Mouse (Mus musculus) embryonic facial prominence, embryonic 13.5 days (tissue): ENCODE data around the gene Dmrtc2. TPM values are rescaled to one million over a fixed set of nuclear protein-coding genes. Genes with fewer than 3 reads are reported as not detected.
"Not testable (repeated sequence)": the region's sequence is repeated elsewhere in the genome, so short reads cannot be mapped to it uniquely, and the experiment has no call there.

Experiments
- ATAC-seq: fragments of 200-750 bp; cut with Nextera tagmentation; 2 replicates; pipeline ENCODE4 v1.8.0; 2017; ENCODE audit warnings: low read depth; ENCODE audit not compliant: insufficient number of reproducible peaks, insufficient read depth, low FRiP score, low TSS enrichment
- H3K27ac ChIP-seq: fragments of 300-500 bp; sonication (generic); 2 replicates; pipeline ENCODE4 v1.5.1; 2015; ENCODE audit warnings: moderate library complexity, mild to moderate bottlenecking, inconsistent platforms
- H3K27me3 ChIP-seq: fragments of 300-500 bp; sonication (generic); 2 replicates; pipeline ENCODE4 v1.6.1; 2015; ENCODE audit warnings: mild to moderate bottlenecking, inconsistent platforms
- H3K36me3 ChIP-seq: fragments of 300-500 bp; sonication (generic); 2 replicates; pipeline ENCODE4 v1.6.1; 2015; ENCODE audit warnings: mild to moderate bottlenecking, inconsistent platforms
- H3K4me1 ChIP-seq: fragments of 300-500 bp; sonication (generic); 2 replicates; pipeline ENCODE4 v1.6.1; 2015; ENCODE audit warnings: inconsistent platforms
- H3K4me2 ChIP-seq: fragments of 300-500 bp; sonication (generic); 2 replicates; pipeline ENCODE4 v1.6.1; 2015; ENCODE audit warnings: moderate library complexity, mild to moderate bottlenecking, inconsistent platforms
- H3K4me3 ChIP-seq: fragments of 300-500 bp; sonication (generic); 2 replicates; pipeline ENCODE4 v1.5.1; 2015; ENCODE audit warnings: mild to moderate bottlenecking, inconsistent platforms
- H3K9ac ChIP-seq: fragments of 300-500 bp; sonication (generic); 2 replicates; pipeline ENCODE4 v1.6.1; 2015; ENCODE audit warnings: mild to moderate bottlenecking, inconsistent platforms
- H3K9me3 ChIP-seq: fragments of 300-500 bp; sonication (generic); 2 replicates; pipeline ENCODE4 v1.6.1; 2016; ENCODE audit warnings: inconsistent platforms
- WGBS: fragments of 180-500 bp; shearing (Covaris S2); methylation state at CpG from one replicate; pipeline ENCODE4 v1.1.7; 2015; ENCODE audit warnings: mixed read lengths; 5-methylcytosine and 5-hydroxymethylcytosine counted together
- polyA plus RNA-seq: library from polyadenylated mRNA; unstranded; fragments of >200 nt; fragmentation: Nextera tagmentation; extraction: Ambion mirVana; gene quantifications from 2 replicates; pipeline ENCODE4 v1.2.1, GENCODE M21; 2015

Dmrtc2 gene
- polyA plus RNA-seq = not detected in 2 replicates

DNA sequence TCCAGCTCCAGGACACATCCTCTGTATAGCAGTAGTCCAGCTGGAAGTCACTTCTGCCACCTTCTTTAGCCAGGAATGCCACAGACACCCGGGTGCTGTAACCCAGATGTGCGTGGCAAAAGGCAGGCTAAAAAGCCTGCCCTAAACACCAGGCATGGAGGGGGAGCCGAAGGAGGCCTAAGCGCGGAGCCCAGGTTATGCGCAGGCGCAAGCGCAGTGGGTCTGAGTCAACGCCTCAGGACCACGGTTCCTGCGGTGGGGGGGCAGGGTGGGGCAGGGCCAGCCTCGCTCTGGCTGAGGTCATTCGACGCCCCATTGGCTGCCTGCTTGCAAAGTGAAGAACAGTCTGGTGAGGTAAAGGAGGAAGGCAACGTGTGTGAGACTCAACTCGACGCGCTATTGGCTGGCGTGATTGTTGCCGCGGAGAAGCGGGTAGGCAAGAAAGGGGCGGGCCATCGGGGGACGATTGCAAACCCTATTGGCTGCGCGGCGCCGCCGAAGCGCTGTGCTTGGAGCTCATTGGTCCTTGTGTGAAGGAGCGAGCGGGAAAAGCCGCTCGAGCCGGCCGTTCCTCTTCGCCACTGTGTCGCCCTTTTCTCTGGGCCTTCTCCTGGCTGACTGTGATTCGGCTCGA is at the start of gene Dmrtc2, which contains the start of gene Lypd4:
Gene Dmrtc2, plus strand, starts transcription at position 526 of the 634 bp plus-strand sequence.
Gene Lypd4, minus strand, starts transcription at position 410 of the 634 bp plus-strand sequence.
- no peaks in the 10 kb centered on the region for H3K4me1 ChIP-seq
- no peak within 1 kb of the TSS for H3K4me3 ChIP-seq
- H3K4me2 ChIP-seq = no peak within 1 kb of the TSS
- no peak within 1 kb of the TSS for H3K9ac ChIP-seq
- H3K27ac ChIP-seq = no peak within 1 kb of the TSS
- H3K27me3 ChIP-seq = 0 out of 2 replicates have a peak, but pooled peaks cover 4% of the 10 kb centered on the region
- WGBS = 55% methylated on average over 41 of the region's 41 CpGs
- no peaks in the 10 kb centered on the region for H3K36me3 ChIP-seq
- no peaks in the 10 kb centered on the region for H3K9me3 ChIP-seq
- ATAC-seq = no peak

DNA sequence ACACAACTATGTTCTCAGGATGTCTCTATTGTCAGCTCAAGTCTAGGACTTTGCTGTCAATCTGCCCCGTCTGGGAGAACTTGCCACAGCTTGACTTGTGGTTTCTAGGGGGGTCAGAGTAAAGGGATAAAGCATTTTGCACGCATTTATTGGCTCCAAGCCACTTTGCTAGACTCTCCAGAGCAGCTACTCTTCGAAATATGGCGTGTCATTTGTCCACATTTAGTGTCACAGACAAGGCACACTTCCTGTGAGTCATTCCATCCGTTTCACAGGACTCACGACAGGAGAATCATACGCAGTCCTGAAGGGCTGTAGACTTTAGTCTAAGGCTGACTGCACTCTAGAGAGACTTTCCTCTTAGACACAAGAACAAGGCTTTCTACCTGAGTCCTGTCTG is 45.4 kb upstream of the Dmrtc2 start:
- H3K9ac ChIP-seq = no peak overlapping the region
- no peak overlapping the region for H3K27ac ChIP-seq
- no peak for ATAC-seq
- 58% methylated on average over 7 of the region's 7 CpGs for WGBS
- H3K4me1 ChIP-seq = no peaks in the 10 kb centered on the region
- H3K9me3 ChIP-seq = no peaks in the 10 kb centered on the region
- no peak overlapping the region for H3K4me2 ChIP-seq
- no peaks in the 10 kb centered on the region for H3K27me3 ChIP-seq
- H3K4me3 ChIP-seq = no peak overlapping the region
- no peaks in the 10 kb centered on the region for H3K36me3 ChIP-seq

DNA sequence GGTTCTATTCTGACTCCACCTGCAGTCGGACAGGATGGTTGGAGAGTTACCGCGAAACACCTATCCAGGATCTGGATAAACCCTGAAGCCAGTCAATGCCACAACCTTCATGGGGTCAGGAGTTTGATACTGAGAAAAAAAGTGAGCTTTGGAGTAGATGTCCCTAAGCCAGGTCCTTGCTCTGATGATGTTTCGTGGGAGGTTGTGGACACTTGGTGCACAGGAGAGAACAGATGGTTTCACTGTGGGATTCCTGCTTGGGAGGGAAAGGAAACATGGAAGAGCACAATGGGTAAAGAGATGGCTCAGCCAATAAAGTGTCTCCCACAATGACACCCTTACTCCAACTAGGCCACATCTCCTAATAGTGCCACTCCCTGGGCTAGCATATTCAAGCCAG is 42.7 kb upstream of the Dmrtc2 start:
- ATAC-seq = no peak

DNA sequence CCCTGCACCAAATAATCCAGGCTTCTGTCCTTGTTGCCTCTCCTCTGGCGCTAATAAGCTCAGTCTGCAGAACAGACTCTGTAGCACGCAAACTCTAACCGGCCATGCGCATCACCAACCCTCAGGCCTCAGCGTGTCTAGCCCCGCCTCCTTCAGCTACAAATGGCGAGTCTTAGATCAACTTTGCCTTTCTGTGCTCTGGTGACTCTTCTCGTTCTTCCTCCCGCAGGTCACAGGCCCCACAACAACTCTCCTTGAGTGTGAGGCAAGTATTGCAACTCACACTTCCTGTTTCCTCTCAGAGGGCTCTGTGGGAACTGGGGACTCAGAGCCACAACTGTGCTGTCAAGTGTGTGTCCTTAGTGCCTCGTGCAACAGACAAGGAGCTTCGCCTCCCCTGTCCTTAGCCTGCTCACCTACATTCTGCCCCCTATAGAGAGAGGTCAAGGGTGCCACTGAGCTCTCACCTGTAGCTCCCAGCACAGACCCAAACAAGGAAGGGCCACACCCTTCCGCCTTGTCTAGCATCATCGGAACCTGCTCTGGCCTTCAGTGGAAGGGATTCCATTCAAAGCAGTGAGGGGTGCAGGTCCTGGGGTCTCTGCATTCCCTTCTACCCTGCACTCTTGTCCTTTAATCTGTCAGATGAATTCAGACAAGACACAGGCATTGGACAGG is 31.0 kb upstream of the Dmrtc2 start:
- not testable (repeated sequence) for H3K27me3 ChIP-seq, ATAC-seq, H3K9ac ChIP-seq, H3K9me3 ChIP-seq, H3K4me3 ChIP-seq, H3K4me1 ChIP-seq, H3K27ac ChIP-seq, H3K36me3 ChIP-seq, H3K4me2 ChIP-seq
- WGBS = 51% methylated on average over 13 of the region's 13 CpGs

More for the DNA sequence above, 42.7 kb upstream of the Dmrtc2 start:
- WGBS = 89% methylated on average over 4 of the region's 4 CpGs
- Histone ChIP-seq H3K4me2 (no peak overlapping the region), H3K4me3 (no peak overlapping the region), H3K27ac (no peak overlapping the region), H3K27me3 (no peaks in the 10 kb centered on the region), H3K4me1 (no peaks in the 10 kb centered on the region), H3K9me3 (0 out of 2 replicates have a peak, but pooled peaks cover 2% of the 10 kb centered on the region), H3K9ac (no peak overlapping the region), H3K36me3 (no peaks in the 10 kb centered on the region)

DNA sequence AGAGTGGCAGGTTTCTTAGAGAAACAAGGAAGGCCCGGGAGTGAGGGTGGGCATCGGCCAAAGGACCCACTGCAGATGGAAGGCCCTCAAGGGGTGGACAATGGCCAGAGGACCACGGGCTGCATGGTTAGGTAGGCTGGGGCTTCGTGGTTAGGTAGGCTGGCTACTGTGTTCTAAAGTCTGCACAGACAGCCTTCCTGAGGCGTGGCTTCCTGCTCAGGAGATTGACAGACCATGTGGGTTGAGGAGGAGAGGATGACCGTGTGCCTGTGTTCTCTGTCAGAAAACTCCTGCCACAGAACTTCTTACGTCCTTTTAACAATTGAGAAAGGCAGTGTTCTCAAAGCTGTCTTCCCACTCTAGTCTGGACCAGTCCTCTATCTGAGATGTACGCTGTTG is 30.4 kb upstream of the Dmrtc2 start:
- Histone ChIP-seq H3K4me3 (no peak overlapping the region), H3K4me2 (no peak overlapping the region), H3K36me3 (no peaks in the 10 kb centered on the region), H3K27me3 (no peaks in the 10 kb centered on the region), H3K4me1 (peaks cover 5% of the 10 kb centered on the region; the same call in 1 of the 2 replicates), H3K9me3 (no peaks in the 10 kb centered on the region), H3K9ac (no peak overlapping the region), H3K27ac (no peak overlapping the region)
- 68% methylated on average over 8 of the region's 8 CpGs for WGBS
- ATAC-seq = no peak

DNA sequence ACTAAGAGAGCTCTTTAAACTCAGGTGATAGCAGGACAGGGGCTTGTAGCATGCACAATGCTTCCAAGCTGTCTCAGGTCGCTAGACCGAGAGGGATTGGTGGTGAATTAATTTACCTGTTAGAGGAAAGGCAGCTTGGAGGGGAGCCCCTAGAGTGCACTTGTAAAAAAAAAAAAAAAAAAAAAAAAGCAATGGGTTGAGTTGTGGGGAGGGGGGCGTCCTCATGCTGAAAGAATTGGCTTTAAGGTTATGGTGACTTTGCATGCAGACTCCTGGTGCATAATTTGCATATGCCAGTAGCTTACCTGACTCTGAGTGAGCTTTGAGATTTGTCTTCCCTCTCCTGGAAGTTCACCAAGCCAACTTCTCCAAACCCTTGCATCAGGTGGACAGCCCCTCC is 29.5 kb upstream of the Dmrtc2 start:
- H3K4me3 ChIP-seq = no peak overlapping the region
- H3K4me1 ChIP-seq = peaks cover 5% of the 10 kb centered on the region; the same call in 1 of the 2 replicates
- no peaks in the 10 kb centered on the region for H3K27me3 ChIP-seq
- no peaks in the 10 kb centered on the region for H3K36me3 ChIP-seq
- H3K27ac ChIP-seq = no peak overlapping the region
- no peak for ATAC-seq
- H3K9me3 ChIP-seq = no peaks in the 10 kb centered on the region
- H3K4me2 ChIP-seq = no peak overlapping the region
- WGBS = 47% methylated on average over 3 of the region's 3 CpGs
- no peak overlapping the region for H3K9ac ChIP-seq

DNA sequence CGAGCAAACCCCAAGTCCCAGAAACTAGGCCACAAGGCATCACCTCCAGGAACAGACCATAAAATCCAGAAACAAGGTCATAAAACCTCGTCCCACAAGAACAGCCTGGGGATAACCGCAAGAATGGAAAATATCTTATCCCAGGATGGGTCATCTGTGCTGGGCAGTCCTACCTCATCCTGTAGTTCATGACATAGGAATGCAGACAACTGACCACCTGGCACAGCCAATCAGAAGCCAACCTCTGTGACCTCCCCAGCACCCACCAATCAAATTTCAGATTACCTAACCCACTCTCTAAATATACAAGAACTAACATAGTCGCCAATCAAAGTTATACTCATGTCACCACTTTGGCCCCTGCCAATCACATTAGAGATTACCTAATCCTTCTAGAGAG is 28.8 kb upstream of the Dmrtc2 start:
- no peak for ATAC-seq
- Histone ChIP-seq H3K36me3 (no peaks in the 10 kb centered on the region), H3K27me3 (no peaks in the 10 kb centered on the region), H3K9ac (no peak overlapping the region), H3K27ac (no peak overlapping the region), H3K9me3 (no peaks in the 10 kb centered on the region), H3K4me2 (no peak overlapping the region), H3K4me3 (no peak overlapping the region), H3K4me1 (peaks cover 5% of the 10 kb centered on the region; the same call in 1 of the 2 replicates)
- WGBS = 86% methylated on average over 4 of the region's 4 CpGs

DNA sequence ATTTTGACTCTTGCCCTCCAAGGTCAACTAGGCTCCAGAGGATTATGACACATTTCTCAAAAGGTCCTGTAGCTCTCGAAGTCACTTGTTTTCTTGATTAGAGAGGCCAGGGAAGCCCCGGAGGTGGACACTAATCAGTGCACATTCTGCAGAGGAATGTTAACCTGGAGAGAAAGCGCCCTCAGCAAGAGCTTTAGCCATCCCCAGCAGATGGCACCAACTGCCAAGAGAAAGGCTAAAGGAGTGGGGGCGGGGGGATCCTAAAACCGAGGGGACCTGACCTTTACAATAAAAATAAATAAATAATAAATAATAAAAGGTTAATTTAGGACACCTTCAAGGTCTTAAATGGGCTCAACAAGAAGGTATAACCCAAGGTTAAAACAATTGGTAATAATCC is 25.7 kb upstream of the Dmrtc2 start:
- H3K4me2 ChIP-seq = no peak overlapping the region
- H3K27me3 ChIP-seq = no peaks in the 10 kb centered on the region
- no peak overlapping the region for H3K27ac ChIP-seq
- no peaks in the 10 kb centered on the region for H3K36me3 ChIP-seq
- no peak overlapping the region for H3K9ac ChIP-seq
- 29% methylated on average over 5 of the region's 5 CpGs for WGBS
- H3K4me1 ChIP-seq = peaks cover 5% of the 10 kb centered on the region; the same call in 1 of the 2 replicates
- no peaks in the 10 kb centered on the region for H3K9me3 ChIP-seq
- no peak for ATAC-seq
- no peak overlapping the region for H3K4me3 ChIP-seq

DNA sequence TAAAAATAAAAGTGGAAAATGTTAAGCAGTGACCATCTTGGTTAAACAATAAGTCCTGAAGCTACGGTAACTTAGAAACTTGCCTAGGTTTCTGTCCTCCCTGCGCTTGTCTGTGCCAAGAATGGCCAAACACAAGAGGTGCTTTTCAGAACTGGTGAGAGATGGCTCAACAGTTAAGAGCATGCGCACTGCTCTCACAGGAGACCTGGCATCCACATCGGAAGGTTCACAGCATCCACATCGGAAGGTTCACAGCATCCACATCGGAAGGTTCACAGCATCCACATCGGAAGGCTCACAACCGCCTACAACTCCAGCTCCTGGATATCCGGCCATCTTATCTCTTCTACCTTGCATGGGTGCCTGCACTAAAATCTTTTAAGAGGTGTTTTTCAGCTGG is 24.7 kb upstream of the Dmrtc2 start:
- Histone ChIP-seq H3K36me3 (no peaks in the 10 kb centered on the region), H3K27me3 (no peaks in the 10 kb centered on the region), H3K4me1 (0 out of 2 replicates have a peak, but pooled peaks cover under 1% of the 10 kb centered on the region), H3K4me2 (no peak overlapping the region), H3K9ac (no peak overlapping the region), H3K27ac (no peak overlapping the region), H3K4me3 (no peak overlapping the region), H3K9me3 (no peaks in the 10 kb centered on the region)
- no peak for ATAC-seq
- 82% methylated on average over 9 of the region's 9 CpGs for WGBS

DNA sequence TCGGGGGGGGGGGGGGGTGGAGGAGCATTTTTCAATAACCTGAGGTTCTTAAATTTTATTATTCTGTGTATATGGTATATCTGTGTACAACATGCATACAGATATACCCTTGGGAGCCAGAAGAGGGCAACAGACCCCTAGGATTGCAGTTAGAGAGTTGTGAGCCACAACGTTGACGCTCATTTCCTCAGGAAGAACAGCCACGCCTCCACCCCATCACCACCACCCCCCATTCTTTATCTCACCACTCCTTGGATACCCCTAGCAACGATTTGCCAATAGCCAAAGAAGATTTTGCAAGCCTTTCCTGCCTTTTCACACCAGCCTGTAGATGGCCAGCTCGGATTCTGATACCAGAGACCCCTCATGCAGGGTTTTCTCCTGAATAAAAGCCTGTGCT is 24.1 kb upstream of the Dmrtc2 start:
- H3K27me3 ChIP-seq = no peaks in the 10 kb centered on the region
- 7% methylated on average over 6 of the region's 6 CpGs for WGBS
- H3K4me2 ChIP-seq = no peak overlapping the region

DNA sequence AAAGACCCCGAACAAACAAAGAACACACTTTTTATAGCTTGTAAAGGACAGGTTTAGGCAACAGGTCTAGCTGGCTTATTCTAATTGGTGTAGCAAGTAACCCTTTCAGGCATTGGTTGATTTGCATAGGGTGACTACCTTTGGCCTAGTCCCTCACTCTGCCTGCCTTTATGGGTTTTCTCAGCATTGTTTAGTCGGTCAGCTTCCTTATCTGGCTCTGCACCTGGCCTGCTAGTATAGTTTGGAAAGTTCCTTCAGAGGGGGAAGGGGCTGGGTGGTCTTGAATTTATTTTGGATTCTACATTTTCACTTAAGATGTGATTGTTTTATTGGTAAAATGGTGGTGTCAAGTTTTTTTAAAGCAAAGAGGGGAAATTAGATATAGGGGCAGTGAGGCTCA is 23.3 kb upstream of the Dmrtc2 start:
- not testable (repeated sequence) for ATAC-seq, H3K36me3 ChIP-seq, H3K27me3 ChIP-seq, H3K4me3 ChIP-seq, H3K4me1 ChIP-seq, H3K9me3 ChIP-seq, H3K9ac ChIP-seq, H3K4me2 ChIP-seq, H3K27ac ChIP-seq
- WGBS = 34% methylated on average over 2 of the region's 2 CpGs

More for the DNA sequence above, 24.1 kb upstream of the Dmrtc2 start:
- H3K4me1 ChIP-seq = no peaks in the 10 kb centered on the region
- ATAC-seq = no peak
- H3K9ac ChIP-seq = no peak overlapping the region
- H3K4me3 ChIP-seq = no peak overlapping the region
- H3K36me3 ChIP-seq = no peaks in the 10 kb centered on the region
- H3K9me3 ChIP-seq = no peaks in the 10 kb centered on the region
- H3K27ac ChIP-seq = no peak overlapping the region

DNA sequence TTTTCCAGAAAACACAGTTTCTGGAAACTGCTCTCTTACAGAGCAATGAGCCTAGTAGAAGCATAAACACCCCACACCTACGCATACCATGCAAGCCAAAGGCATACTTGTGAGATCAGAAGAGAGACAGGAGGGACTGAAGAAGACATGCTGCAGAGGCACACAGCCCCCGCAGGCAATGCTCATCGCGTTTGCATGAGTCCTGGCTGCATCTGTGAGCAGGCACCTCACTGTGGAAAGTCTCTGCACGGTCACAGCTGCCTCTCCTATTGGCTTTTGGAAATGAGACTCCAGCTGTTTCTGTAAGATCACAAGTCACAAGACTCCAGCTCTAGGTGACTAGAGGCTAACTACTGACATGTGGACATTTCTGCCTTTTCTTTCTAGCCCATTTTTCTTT is 19.7 kb upstream of the Dmrtc2 start:
- ATAC-seq = no peak
- 12% methylated on average over 5 of the region's 5 CpGs for WGBS

More for the DNA sequence above, 19.7 kb upstream of the Dmrtc2 start:
- Histone ChIP-seq H3K9ac (no peak overlapping the region), H3K4me1 (peaks cover 5% of the 10 kb centered on the region; the same call in 1 of the 2 replicates), H3K27me3 (no peaks in the 10 kb centered on the region), H3K27ac (no peak overlapping the region), H3K36me3 (no peaks in the 10 kb centered on the region), H3K4me3 (no peak overlapping the region), H3K9me3 (no peaks in the 10 kb centered on the region), H3K4me2 (no peak overlapping the region)
